In the genomic region with DNA sequence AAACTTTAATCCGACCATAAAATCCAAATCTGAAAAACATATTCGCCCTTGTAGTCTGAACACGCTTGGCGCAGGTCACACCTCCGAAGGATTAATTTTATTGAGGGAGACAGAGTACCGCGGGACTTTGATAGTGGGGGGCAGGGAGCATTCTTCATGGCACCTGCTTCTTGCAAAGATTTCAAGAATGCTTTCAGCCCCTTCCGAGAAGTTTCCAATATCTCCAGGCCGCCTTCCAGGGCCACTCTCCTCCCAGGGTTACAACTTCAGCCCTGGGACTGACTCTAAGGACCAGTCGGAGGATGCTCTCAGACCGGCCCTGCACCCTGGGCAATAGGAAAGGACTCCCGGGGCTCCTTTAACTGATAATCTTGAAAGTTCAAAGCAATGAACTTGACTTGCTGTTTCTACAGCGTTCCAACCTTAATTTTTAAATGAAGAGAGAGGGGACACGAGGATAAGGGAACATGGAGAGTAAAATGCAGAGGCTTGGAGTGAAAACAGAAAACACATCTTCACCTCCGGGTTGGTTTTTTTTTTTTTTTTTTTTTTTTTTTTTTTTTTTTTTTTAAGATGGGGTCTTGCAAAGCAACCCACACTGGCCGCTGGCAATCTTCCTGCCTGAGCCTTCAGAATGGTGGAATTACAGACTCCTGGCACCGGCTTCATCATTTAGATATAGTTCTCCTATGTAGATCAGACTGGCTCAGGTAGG, we compare ENCODE assay signal across 8 mouse cellular contexts. TPM values are rescaled to one million over a fixed set of nuclear protein-coding genes. Genes with fewer than 3 reads are reported as not detected.
DNase-seq lines count a peak whose midpoint lies in the region; ATAC-seq and TF ChIP-seq lines count a peak whose summit lies in the region.

No protein-coding gene starts in this region.

- no peaks in the 10 kb centered on the region for H3K36me3 ChIP-seq in kidney, postnatal 0 days (ENCODE audit: insufficient read depth, low read length)
- H3K36me3 ChIP-seq in embryonic facial prominence, embryonic 11.5 days (replicated peaks; ENCODE audit: control insufficient read depth, insufficient read depth, low read depth, low read length): no peaks in the 10 kb centered on the region
- no peaks in the 10 kb centered on the region for H3K36me3 ChIP-seq in intestine, embryonic 14.5 days (ENCODE audit: control insufficient read depth, insufficient read depth, low read length)

- H3K4me3 ChIP-seq in kidney, postnatal 0 days (replicated peaks; ENCODE audit: low read depth, low read length): peak overlapping the region; percentile 41
- peak overlapping the region; percentile 32 for H3K4me3 ChIP-seq in embryonic facial prominence, embryonic 11.5 days (ENCODE audit: low read depth, low read length)
- H3K4me3 ChIP-seq in intestine, embryonic 14.5 days (ENCODE audit: low read depth, low read length): peak overlapping the region; percentile 30

- H3K9me3 ChIP-seq in kidney, postnatal 0 days (replicated peaks; ENCODE audit: low read length): no peaks in the 10 kb centered on the region
- H3K9me3 ChIP-seq in embryonic facial prominence, embryonic 11.5 days (replicated peaks; ENCODE audit: control insufficient read depth, low read length): no peaks in the 10 kb centered on the region
- H3K9me3 ChIP-seq in intestine, embryonic 14.5 days (ENCODE audit: control insufficient read depth, low read length): no peaks in the 10 kb centered on the region

- H3K4me1 ChIP-seq in kidney, postnatal 0 days (replicated peaks; ENCODE audit: insufficient read depth, low read length): peaks cover 3% of the 10 kb centered on the region; the same call in 1 of the 2 replicates
- no peaks in the 10 kb centered on the region for H3K4me1 ChIP-seq in embryonic facial prominence, embryonic 11.5 days (ENCODE audit: control insufficient read depth, insufficient read depth, low read length)
- no peaks in the 10 kb centered on the region for H3K4me1 ChIP-seq in intestine, embryonic 14.5 days (replicated peaks; ENCODE audit: control insufficient read depth, insufficient read depth, low read length)

- no peak for DNase-seq in kidney, postnatal 0 days (ENCODE audit: low spot score)
- no peak for DNase-seq in kidney, adult 9 months
- DNase-seq in embryonic facial prominence, embryonic 11.5 days (ENCODE audit: low spot score): peak; percentile 4
- DNase-seq in intestine, embryonic 14.5 days (ENCODE audit: low spot score): peak; percentile 70
- peak; percentile 42 for DNase-seq in neural tube, embryonic 10.5 days (ENCODE audit: extremely low spot score, low spot score)
- no peak for DNase-seq in thymus, postnatal 25 days
- DNase-seq in right cerebral cortex, postnatal 36 days (ENCODE audit: low spot score in 2 of 2): no peak
- DNase-seq in cerebellum, postnatal 4 days (ENCODE audit: low spot score in 2 of 2): no peak

- H3K4me2 ChIP-seq in kidney, postnatal 0 days (ENCODE audit: low read length): peak overlapping the region; percentile 73
- H3K4me2 ChIP-seq in embryonic facial prominence, embryonic 11.5 days (ENCODE audit: low read depth, low read length): peak overlapping the region; percentile 55
- H3K4me2 ChIP-seq in intestine, embryonic 14.5 days (ENCODE audit: low read length): peak overlapping the region; percentile 46

- H3K9ac ChIP-seq in kidney, postnatal 0 days (ENCODE audit: low read depth, low read length): no peak overlapping the region
- no peak overlapping the region for H3K9ac ChIP-seq in embryonic facial prominence, embryonic 11.5 days (replicated peaks; ENCODE audit: low read length)
- peak overlapping the region; percentile 33; the same call in 1 of the 2 replicates for H3K9ac ChIP-seq in intestine, embryonic 14.5 days (ENCODE audit: low read length)

- H3K27ac ChIP-seq in kidney, postnatal 0 days: no peak overlapping the region
- H3K27ac ChIP-seq in embryonic facial prominence, embryonic 11.5 days (replicated peaks; ENCODE audit: low read depth, low read length): no peak overlapping the region
- no peak overlapping the region for H3K27ac ChIP-seq in intestine, embryonic 14.5 days (ENCODE audit: low read depth)

- WGBS in kidney, postnatal 0 days: 2% methylated on average over 17 of the region's 17 CpGs
- 1% methylated on average over 17 of the region's 17 CpGs for WGBS in embryonic facial prominence, embryonic 11.5 days
- 2% methylated on average over 17 of the region's 17 CpGs for WGBS in intestine, embryonic 14.5 days

- H3K27me3 ChIP-seq in kidney, postnatal 0 days (ENCODE audit: insufficient read depth, low read length): peaks cover 65% of the 10 kb centered on the region
- H3K27me3 ChIP-seq in embryonic facial prominence, embryonic 11.5 days (ENCODE audit: control insufficient read depth, insufficient read depth, low read length): peaks cover 59% of the 10 kb centered on the region
- peaks cover 70% of the 10 kb centered on the region for H3K27me3 ChIP-seq in intestine, embryonic 14.5 days (replicated peaks; ENCODE audit: control insufficient read depth, insufficient read depth, low read length)

- no peak for ATAC-seq in kidney, postnatal 0 days (replicated peaks; ENCODE audit: low FRiP score, low read depth)
- no peak for ATAC-seq in embryonic facial prominence, embryonic 11.5 days (replicated peaks; ENCODE audit: insufficient number of reproducible peaks, low FRiP score, low TSS enrichment, low read depth)
- no peak for ATAC-seq in intestine, embryonic 14.5 days (replicated peaks; ENCODE audit: low FRiP score, low TSS enrichment, low read depth)

- TF ChIP-seq CTCF in kidney, postnatal 0 days (IDR thresholded peaks at IDR 0.05; ENCODE audit: low read depth): no peak

RNA-seq across cellular contexts. Expression of gene Mnx1, which starts 9.8 kb away (rescaled TPM):
- not detected in 2 replicates for polyA plus RNA-seq in kidney, postnatal 0 days (2015; fragmentation: Nextera tagmentation; extraction: Ambion mirVana)
- not detected in 2 replicates for polyA plus RNA-seq in embryonic facial prominence, embryonic 11.5 days (2014; fragmentation: Nextera tagmentation; extraction: Ambion mirVana)
- polyA plus RNA-seq in intestine, embryonic 14.5 days (2014; fragmentation: Nextera tagmentation; extraction: Ambion mirVana): 1.8 and 2.7 TPM in 2 replicates

RNA-seq across cellular contexts. Expression of gene Nom1, which starts 34.0 kb away (rescaled TPM):
- polyA plus RNA-seq in kidney, postnatal 0 days (2015; fragmentation: Nextera tagmentation; extraction: Ambion mirVana): 19.6 and 20.0 TPM in 2 replicates
- polyA plus RNA-seq in embryonic facial prominence, embryonic 11.5 days (2014; fragmentation: Nextera tagmentation; extraction: Ambion mirVana): 24.2 and 25.3 TPM in 2 replicates
- polyA plus RNA-seq in intestine, embryonic 14.5 days (2014; fragmentation: Nextera tagmentation; extraction: Ambion mirVana): 26.2 and 34.0 TPM in 2 replicates

Comparison
In these comparisons a context has a peak if more than half of its experiments do, and no peak if none do; other contexts are left out.
1. DNase-seq: peak in embryonic facial prominence, embryonic 11.5 days (single experiment), intestine, embryonic 14.5 days (single experiment) and neural tube, embryonic 10.5 days (single experiment); none in kidney, postnatal 0 days (single experiment), kidney, adult 9 months (single experiment), thymus, postnatal 25 days (single experiment), right cerebral cortex, postnatal 36 days (0 of 2) and cerebellum, postnatal 4 days (0 of 2).
2. Peak in every context shown above with its lines, with median percentiles within 50 percentile points of each other: H3K4me2 ChIP-seq and H3K4me3 ChIP-seq.